ENCODE assay signal across 24 mouse cellular contexts in genomic region chr2:84347376-84347775, GRCm38 (mm10).
DNase-seq lines count a peak whose midpoint lies in the region; ATAC-seq lines count a peak whose summit lies in the region.
"Had no signal": no experiment of that assay in that cellular context is flagged by ENCODE, and none has a peak within 500 bp of the region (broad histone marks: within the 10 kb centered on the region; RNA-seq: fewer than 3 reads in every experiment).

No protein-coding gene starts in this region.

- 73% methylated on average over 2 of the region's 2 CpGs for WGBS in hindbrain, embryonic 10.5 days

- H3K27ac ChIP-seq in hindbrain, embryonic 10.5 days = no peak overlapping the region
- H3K27ac ChIP-seq: embryonic facial prominence, embryonic 10.5 days; embryonic facial prominence, embryonic 12.5 days; forebrain, embryonic 13.5 days; forebrain, embryonic 15.5 days had no signal

- no peaks in the 10 kb centered on the region for H3K9me3 ChIP-seq in hindbrain, embryonic 10.5 days
- H3K9me3 ChIP-seq: embryonic facial prominence, embryonic 10.5 days; embryonic facial prominence, embryonic 12.5 days; forebrain, embryonic 13.5 days; forebrain, embryonic 15.5 days had no signal

- H3K4me3 ChIP-seq in hindbrain, embryonic 10.5 days = no peak overlapping the region
- H3K4me3 ChIP-seq: embryonic facial prominence, embryonic 10.5 days; embryonic facial prominence, embryonic 12.5 days; forebrain, embryonic 13.5 days; forebrain, embryonic 15.5 days had no signal

- no peaks in the 10 kb centered on the region for H3K27me3 ChIP-seq in hindbrain, embryonic 10.5 days (ENCODE audit: insufficient read depth, poor library complexity, severe bottlenecking)
- H3K27me3 ChIP-seq: embryonic facial prominence, embryonic 12.5 days; forebrain, embryonic 13.5 days; forebrain, embryonic 15.5 days had no signal

- DNase-seq in CD4-positive, CD25-positive, alpha-beta regulatory T cell, adult 2 months (ENCODE audit: low read depth, low spot score) = peak; percentile 15
- peak; percentile 22 for DNase-seq in thymus, postnatal 14 days
- no peak for DNase-seq in thymus, adult 18-20 months
- peak; percentile 84 for DNase-seq in naive thymus-derived CD4-positive, alpha-beta T cell, adult 2 months (ENCODE audit: low read depth)
- no peak for DNase-seq in embryo, embryonic 9.5 days (ENCODE audit: extremely low spot score)
- DNase-seq in hindbrain, embryonic 10.5 days (ENCODE audit: low spot score) = no peak
- DNase-seq: adrenal gland, adult 8-10 months; adrenal gland, postnatal 14 days; adrenal gland, postnatal 36 days; B cell, adult 2 months; cerebellum, adult 11 months; cerebellum, adult 18-20 months; cerebellum, adult 8-10 months; cerebellum, adult 9-11 months; cerebellum, postnatal 14 days; cerebellum, postnatal 36 days; embryo, embryonic 11 days; forebrain, postnatal 0 days had no signal

- H3K36me3 ChIP-seq in hindbrain, embryonic 10.5 days = no peaks in the 10 kb centered on the region
- H3K36me3 ChIP-seq: embryonic facial prominence, embryonic 10.5 days; embryonic facial prominence, embryonic 12.5 days; forebrain, embryonic 15.5 days had no signal

- no peaks in the 10 kb centered on the region for H3K4me1 ChIP-seq in hindbrain, embryonic 10.5 days (replicated peaks)
- H3K4me1 ChIP-seq: embryonic facial prominence, embryonic 10.5 days; embryonic facial prominence, embryonic 12.5 days; forebrain, embryonic 13.5 days; forebrain, embryonic 15.5 days had no signal

- no peak for ATAC-seq in CD4-positive, CD25-positive, alpha-beta regulatory T cell, adult 4 months
- ATAC-seq: activated CD4-positive, CD25-positive, alpha-beta regulatory T cell, adult 4 months; forebrain, embryonic 13.5 days; forebrain, embryonic 15.5 days; forebrain, postnatal 0 days had no signal

Comparison
In these comparisons a context has a peak if more than half of its experiments do, and no peak if none do; other contexts are left out.
1. DNase-seq: peak in CD4-positive, CD25-positive, alpha-beta regulatory T cell, adult 2 months (single experiment), thymus, postnatal 14 days (single experiment) and naive thymus-derived CD4-positive, alpha-beta T cell, adult 2 months (single experiment); none in thymus, adult 18-20 months (0 of 2), embryo, embryonic 9.5 days (single experiment) and hindbrain, embryonic 10.5 days (single experiment).